Mouse (Mus musculus) midbrain, embryonic 15.5 days (tissue): Measurements from ENCODE around the gene Atp6v1g2. TPM values are rescaled to one million over a fixed set of nuclear protein-coding genes. Genes with fewer than 3 reads are reported as not detected.

Source experiments
- ATAC-seq: fragments of 200-750 bp; cut with Nextera tagmentation; replicated peaks from 2 replicates; pipeline ENCODE4 v1.8.0; 2017; ENCODE audit warnings: moderate TSS enrichment
- H3K27ac ChIP-seq: fragments of 300-500 bp; sonication (generic); 2 replicates; pipeline ENCODE4 v1.5.1; 2015; ENCODE audit warnings: mild to moderate bottlenecking, inconsistent platforms
- H3K27me3 ChIP-seq: fragments of 300-500 bp; sonication (generic); replicated peaks from 2 replicates; pipeline ENCODE4 v1.6.1; 2015; ENCODE audit warnings: inconsistent platforms
- H3K36me3 ChIP-seq: fragments of 300-500 bp; sonication (generic); replicated peaks from 2 replicates; pipeline ENCODE4 v1.6.1; 2015; ENCODE audit warnings: inconsistent platforms
- H3K4me1 ChIP-seq: fragments of 300-500 bp; sonication (generic); 2 replicates; pipeline ENCODE4 v1.6.1; 2015; ENCODE audit warnings: inconsistent platforms
- H3K4me2 ChIP-seq: fragments of 300-500 bp; sonication (generic); 2 replicates; pipeline ENCODE4 v1.6.1; 2015; ENCODE audit warnings: inconsistent platforms, mild to moderate bottlenecking, moderate library complexity
- H3K4me3 ChIP-seq: fragments of 300-500 bp; sonication (generic); 2 replicates; pipeline ENCODE4 v1.5.1; 2015; ENCODE audit warnings: mild to moderate bottlenecking, inconsistent platforms
- H3K9ac ChIP-seq: fragments of 300-500 bp; sonication (generic); 2 replicates; pipeline ENCODE4 v1.6.1; 2015; ENCODE audit warnings: mild to moderate bottlenecking, inconsistent platforms
- H3K9me3 ChIP-seq: fragments of 300-500 bp; sonication (generic); 2 replicates; pipeline ENCODE4 v1.6.1; 2016; ENCODE audit warnings: inconsistent platforms
- WGBS: fragments of 180-500 bp; shearing (Covaris S2); methylation state at CpG from one replicate; pipeline ENCODE4 v1.1.7; 2015; ENCODE audit warnings: mixed read lengths; 5-methylcytosine and 5-hydroxymethylcytosine counted together
- polyA plus RNA-seq: library from polyadenylated mRNA; unstranded; fragments of >200 nt; fragmentation: Nextera tagmentation; extraction: Ambion mirVana; gene quantifications from 2 replicates; pipeline ENCODE4 v1.2.1, GENCODE M21; 2015

Atp6v1g2 gene
- polyA plus RNA-seq, 1 experiment from 2014 or later = 100 TPM

DNA sequence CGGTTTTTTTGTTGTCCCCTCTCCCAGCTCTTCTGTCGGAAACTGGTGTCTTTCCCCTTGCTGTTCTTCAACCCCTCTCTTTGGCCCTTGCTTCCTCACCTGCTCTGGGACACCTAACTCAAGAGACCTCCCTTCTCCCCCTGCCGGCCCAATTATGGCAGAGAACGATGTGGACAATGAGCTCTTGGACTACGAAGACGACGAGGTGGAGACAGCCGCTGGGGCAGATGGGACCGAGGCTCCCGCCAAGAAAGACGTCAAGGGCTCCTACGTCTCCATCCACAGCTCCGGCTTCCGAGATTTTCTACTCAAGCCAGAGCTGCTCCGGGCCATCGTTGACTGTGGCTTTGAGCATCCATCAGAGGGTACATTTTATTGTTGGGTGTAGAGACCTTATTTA is 9.6 kb downstream of the Atp6v1g2 start:
- Histone ChIP-seq H3K4me1 (peaks cover 46% of the 10 kb centered on the region), H3K4me2 (peak overlapping the region; percentile 82), H3K27me3 (no peaks in the 10 kb centered on the region), H3K9ac (peak overlapping the region; percentile 98), H3K4me3 (peak overlapping the region; percentile 98), H3K36me3 (peaks cover 38% of the 10 kb centered on the region), H3K27ac (peak overlapping the region; percentile 99), H3K9me3 (no peaks in the 10 kb centered on the region)
- 3% methylated on average over 16 of the region's 16 CpGs for WGBS
- no peak for ATAC-seq

DNA sequence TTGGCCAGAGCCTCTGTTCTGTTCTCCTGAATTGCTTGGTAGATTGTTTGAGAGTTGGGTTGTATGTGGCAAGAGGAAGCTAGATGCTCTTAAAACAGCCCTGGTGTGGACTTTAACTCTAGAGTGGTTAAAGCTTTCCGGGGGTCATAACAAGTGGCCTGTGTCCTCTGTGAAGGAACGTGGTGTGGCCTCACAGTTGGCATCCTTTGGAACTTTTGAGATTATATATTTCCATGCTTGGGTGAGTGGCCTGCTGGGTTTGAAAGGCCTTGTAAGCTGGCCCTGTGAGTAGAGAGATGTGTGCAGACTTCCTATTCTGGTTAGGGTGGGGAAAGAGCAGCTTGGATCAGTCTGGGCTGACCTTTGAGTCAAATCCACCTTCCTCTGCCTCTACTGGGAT is 11.5 kb downstream of the Atp6v1g2 start:
- Histone ChIP-seq H3K4me1 (peaks cover 45% of the 10 kb centered on the region), H3K9ac (no peak overlapping the region), H3K36me3 (peaks cover 57% of the 10 kb centered on the region), H3K4me3 (peak overlapping the region; percentile 98; the same call in 1 of the 2 replicates), H3K27me3 (no peaks in the 10 kb centered on the region), H3K4me2 (peak overlapping the region; percentile 82), H3K9me3 (no peaks in the 10 kb centered on the region), H3K27ac (no peak overlapping the region)
- 60% methylated on average over 2 of the region's 2 CpGs for WGBS
- no peak for ATAC-seq

DNA sequence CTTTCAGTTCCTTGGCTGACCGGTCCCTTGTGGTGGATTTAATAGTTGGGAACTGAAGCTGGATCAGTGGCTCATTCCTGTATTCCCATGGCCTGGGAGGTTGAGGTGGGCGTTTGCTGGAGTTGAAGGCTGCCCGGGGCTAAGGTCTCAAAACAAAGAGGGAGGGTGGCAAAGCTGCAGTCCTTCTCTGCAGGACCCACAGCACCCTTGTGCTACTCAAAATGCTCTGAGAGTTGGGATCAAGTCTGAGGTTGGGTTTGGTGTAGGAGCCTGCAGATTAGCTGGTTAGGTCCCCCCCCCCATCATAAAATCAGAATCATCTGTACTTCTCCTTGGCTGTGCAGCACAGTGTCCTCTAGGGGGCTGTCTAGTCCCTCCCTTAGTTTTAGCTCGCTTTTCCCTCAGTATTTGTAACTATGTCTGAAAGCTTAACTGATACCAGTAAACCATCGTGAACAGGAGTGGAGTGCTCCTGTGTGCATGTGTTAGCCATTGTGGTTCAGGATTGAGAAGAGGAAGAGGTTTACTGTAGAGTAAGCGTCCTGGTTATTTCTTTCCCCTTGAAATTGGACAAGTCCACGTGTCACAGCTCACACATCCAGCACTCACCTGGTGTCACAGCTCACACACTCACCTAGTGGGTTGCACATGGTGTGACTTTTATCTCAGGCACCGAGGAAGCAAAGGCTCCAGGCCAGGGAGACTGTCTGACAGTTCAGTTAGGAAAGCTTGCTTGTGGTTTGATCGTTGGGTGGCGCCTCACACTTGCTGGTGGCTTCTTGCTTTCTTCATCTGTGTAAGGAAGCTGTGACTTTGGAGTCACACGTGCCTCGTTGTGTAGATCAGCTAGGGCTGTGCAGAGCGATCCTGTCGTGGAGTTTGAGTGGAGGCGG is 12.5 kb downstream of the Atp6v1g2 start:
- no peak overlapping the region for H3K4me3 ChIP-seq
- 79% methylated on average over 15 of the region's 15 CpGs for WGBS
- peak overlapping the region; percentile 82 for H3K4me2 ChIP-seq
- H3K27me3 ChIP-seq = no peaks in the 10 kb centered on the region
- H3K9me3 ChIP-seq = no peaks in the 10 kb centered on the region
- ATAC-seq = no peak
- H3K36me3 ChIP-seq = peaks cover 67% of the 10 kb centered on the region
- H3K27ac ChIP-seq = no peak overlapping the region
- peaks cover 35% of the 10 kb centered on the region for H3K4me1 ChIP-seq
- H3K9ac ChIP-seq = no peak overlapping the region

DNA sequence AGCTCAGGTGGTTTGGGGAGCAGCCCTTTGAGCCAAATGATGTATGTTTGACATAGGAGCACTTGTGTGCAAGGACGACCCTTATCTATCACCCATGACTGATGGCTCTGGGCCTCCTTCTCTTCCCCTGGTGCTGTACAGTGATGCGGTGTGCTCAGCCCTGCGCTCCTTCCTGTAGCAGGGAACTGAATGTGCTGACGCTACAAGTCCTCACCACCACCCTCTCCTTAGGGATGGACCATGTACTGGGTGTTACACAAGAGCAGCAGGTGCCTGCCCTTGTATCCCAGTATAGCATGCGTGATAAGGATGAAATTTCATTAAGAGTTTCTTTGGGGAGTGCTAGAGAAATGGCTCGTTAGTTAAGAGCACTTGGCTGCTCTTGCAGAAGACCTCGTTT is 13.7 kb downstream of the Atp6v1g2 start:
- Histone ChIP-seq H3K9me3 (no peaks in the 10 kb centered on the region), H3K9ac (no peak overlapping the region), H3K4me1 (peaks cover 35% of the 10 kb centered on the region), H3K4me2 (no peak overlapping the region), H3K27ac (no peak overlapping the region), H3K36me3 (peaks cover 76% of the 10 kb centered on the region), H3K4me3 (no peak overlapping the region), H3K27me3 (no peaks in the 10 kb centered on the region)
- WGBS = 90% methylated on average over 7 of the region's 7 CpGs
- ATAC-seq = no peak

DNA sequence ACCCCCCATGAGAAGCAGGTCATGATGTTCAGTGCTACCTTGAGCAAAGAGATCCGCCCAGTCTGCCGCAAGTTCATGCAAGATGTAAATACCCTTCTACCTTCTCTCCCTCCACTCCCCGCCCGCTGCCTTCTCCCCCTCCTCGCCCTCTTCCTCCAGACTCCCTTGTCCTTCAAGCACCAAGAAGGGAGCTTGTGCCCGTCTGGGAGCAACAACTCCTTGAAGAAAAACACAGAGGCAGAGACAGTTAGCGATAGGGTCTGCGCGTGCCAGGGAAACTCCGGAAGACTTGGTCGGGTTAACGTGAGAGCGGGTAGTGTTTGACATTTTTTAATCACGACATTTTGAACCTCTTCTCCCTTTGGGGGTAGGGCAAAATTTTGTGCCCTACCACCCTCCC is 15.5 kb downstream of the Atp6v1g2 start:
- peaks cover 94% of the 10 kb centered on the region for H3K36me3 ChIP-seq
- 85% methylated on average over 14 of the region's 14 CpGs for whole genome bisulfite sequencing
- H3K4me2 ChIP-seq = no peak overlapping the region
- H3K27ac ChIP-seq = no peak overlapping the region
- H3K4me3 ChIP-seq = no peak overlapping the region
- H3K9me3 ChIP-seq = no peaks in the 10 kb centered on the region
- H3K9ac ChIP-seq = no peak overlapping the region
- H3K27me3 ChIP-seq = no peaks in the 10 kb centered on the region
- no peak for ATAC-seq
- H3K4me1 ChIP-seq = peaks cover 29% of the 10 kb centered on the region

DNA sequence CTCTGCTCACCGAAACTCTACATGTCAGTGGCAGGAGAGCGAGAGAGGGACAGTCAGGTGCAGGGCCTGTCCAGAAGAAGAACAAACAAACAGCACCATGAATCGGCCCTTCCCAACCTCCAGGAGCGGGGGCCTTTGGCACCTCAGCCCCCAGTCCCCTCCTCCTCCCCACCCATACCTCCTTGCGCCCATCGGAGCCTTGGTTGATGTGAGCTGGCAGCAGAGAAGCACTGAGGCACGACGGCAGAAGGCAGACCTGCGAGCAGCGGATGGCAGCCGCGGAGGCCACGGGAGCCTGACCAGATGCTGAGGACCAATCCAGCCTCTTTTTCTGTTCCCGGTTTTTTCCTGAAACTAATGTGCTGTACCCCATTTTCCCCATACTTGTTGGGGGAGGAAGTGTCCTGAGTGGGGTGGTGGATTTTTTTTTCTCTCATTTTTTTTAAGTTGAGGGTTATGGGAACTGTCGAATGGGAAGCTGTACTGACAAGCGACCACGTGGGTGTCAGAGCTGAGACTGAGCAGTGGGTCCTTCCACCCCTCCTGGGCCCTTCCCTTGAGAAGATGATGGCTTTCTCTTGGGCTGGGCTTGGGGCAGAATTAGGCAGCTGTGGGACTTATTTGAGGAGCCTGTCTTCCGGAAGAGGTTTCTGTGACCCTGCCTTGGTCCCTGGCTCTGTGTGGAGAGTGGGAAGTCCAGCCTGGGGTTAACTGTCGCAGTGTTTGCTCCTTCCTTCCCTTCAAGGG is 16.2 kb downstream of the Atp6v1g2 start:
- H3K27ac ChIP-seq = no peak overlapping the region
- no peaks in the 10 kb centered on the region for H3K27me3 ChIP-seq
- H3K9me3 ChIP-seq = no peaks in the 10 kb centered on the region
- no peak overlapping the region for H3K4me3 ChIP-seq
- H3K4me2 ChIP-seq = no peak overlapping the region
- no peak for ATAC-seq
- peaks cover 23% of the 10 kb centered on the region for H3K4me1 ChIP-seq
- WGBS = 85% methylated on average over 19 of the region's 19 CpGs
- no peak overlapping the region for H3K9ac ChIP-seq
- H3K36me3 ChIP-seq = peaks cover 92% of the 10 kb centered on the region

DNA sequence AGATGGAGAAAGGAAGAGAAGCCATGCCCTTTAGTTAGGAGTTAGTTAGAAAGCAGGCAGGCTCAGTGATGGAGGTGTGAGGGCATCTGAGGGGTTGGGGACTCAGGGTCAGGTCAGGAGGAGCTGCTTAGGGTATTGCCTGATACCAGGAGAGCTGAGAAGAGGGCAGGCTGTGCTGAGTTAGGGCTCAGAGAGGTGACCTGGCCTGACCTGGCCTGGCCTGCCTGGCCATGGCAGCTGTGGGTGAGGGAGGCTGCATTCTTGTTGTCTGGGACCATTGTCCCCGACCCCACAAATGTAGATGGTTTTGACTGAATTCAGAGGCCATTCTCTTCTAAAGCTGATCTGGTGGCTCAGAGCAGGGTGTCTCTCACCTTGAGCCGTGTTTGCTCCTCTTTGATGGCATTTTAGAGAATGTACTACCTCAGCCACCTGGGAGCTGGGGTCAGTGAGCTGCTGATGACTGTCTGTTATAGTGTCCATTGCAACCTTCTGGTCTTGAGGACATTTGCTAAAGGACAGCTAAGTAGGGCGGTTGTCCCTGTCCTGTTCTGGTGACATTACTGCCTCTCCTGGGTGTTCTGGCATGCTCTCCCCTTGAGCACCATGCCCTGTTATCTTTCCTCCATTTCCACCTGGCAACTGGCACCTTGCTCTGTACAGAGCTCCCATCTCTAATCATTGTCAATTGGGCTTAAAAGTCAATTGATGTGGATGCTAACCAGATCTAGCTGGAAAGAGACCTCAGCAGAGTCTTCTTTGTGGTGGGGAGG is 17.1 kb downstream of the Atp6v1g2 start:
- no peak for ATAC-seq
- Histone ChIP-seq H3K9ac (no peak overlapping the region), H3K27me3 (no peaks in the 10 kb centered on the region), H3K4me1 (peaks cover 14% of the 10 kb centered on the region), H3K9me3 (no peaks in the 10 kb centered on the region), H3K4me3 (no peak overlapping the region), H3K36me3 (peaks cover 84% of the 10 kb centered on the region), H3K27ac (no peak overlapping the region), H3K4me2 (no peak overlapping the region)
- 92% methylated on average over 3 of the region's 3 CpGs for WGBS

DNA sequence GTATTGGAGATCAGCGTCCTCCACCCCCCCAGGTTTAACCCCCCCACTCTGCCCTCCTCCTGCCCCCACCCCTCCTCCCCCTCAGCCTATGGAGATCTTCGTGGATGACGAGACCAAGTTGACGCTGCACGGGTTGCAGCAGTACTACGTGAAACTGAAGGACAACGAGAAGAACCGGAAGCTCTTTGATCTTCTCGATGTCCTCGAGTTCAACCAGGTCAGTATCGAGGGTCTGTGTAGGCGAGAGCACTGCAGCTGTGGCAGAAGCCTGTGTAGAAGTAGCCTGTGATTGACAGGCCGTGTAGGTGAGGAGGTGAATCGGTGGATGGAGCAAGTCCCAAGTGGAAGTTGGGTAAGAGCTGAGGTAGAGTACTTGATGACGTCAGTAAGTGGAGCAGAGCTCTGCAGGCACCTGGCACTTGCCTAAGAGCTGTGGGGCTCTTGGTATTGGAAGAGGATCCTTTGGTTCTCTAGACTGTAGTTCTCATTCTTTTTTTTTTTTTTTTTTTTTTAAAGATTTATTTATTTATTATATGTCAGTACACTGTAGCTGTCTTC is 17.8 kb downstream of the Atp6v1g2 start:
- H3K36me3 ChIP-seq = peaks cover 77% of the 10 kb centered on the region
- no peak for ATAC-seq
- H3K9me3 ChIP-seq = no peaks in the 10 kb centered on the region
- WGBS = 83% methylated on average over 15 of the region's 15 CpGs
- H3K27me3 ChIP-seq = no peaks in the 10 kb centered on the region
- no peak overlapping the region for H3K4me3 ChIP-seq
- no peak overlapping the region for H3K9ac ChIP-seq
- H3K4me1 ChIP-seq = peaks cover 7% of the 10 kb centered on the region
- no peak overlapping the region for H3K27ac ChIP-seq
- no peak overlapping the region for H3K4me2 ChIP-seq

DNA sequence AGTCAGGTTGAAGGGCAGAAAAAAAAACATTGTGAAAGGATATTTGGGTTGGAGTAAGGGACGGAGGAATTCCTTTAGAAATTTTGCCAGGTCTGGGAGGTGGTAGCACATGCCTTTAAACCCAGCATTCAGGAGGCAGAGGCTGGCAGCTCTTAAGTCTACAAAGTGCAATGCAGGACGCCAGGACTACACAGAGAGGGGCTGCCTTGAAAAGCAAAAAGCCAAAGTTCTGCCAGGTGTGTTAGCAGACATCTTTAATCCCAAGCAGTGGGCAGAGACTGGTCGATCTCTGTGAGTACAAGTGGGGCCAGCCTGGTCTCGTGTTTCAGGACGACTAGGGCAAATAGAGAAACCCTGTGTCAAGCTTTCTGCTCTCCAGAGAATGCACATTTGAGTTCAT is 18.5 kb downstream of the Atp6v1g2 start:
- WGBS = 87% methylated on average over 5 of the region's 5 CpGs
- Histone ChIP-seq H3K4me1 (0 out of 2 replicates have a peak, but pooled peaks cover 4% of the 10 kb centered on the region), H3K9ac (no peak overlapping the region)

DNA sequence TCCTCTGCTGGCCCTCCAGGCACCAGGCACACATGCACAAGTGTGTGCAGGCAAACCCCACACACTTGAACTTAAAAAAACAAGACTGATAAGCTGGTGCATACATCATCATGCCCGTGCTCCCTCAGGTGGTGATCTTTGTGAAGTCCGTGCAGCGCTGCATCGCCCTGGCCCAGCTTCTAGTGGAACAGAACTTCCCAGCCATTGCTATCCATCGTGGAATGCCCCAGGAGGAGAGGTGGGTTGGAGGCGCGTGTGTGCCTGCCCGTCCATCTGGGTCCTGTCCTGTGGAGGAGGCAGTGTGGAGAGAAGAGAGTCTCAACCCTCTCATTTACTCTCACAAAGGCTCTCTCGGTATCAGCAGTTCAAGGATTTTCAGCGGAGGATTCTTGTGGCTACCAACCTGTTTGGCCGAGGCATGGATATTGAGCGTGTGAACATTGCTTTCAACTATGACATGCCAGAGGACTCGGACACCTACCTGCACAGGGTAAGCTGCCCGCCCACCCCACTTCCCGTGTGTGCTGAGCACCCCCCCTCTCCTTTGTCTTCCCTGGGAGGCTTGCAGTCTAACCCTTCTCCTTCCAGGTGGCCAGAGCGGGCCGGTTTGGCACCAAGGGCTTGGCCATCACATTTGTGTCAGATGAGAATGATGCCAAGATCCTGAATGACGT is 19.3 kb downstream of the Atp6v1g2 start:
- no peak for ATAC-seq
- no peak overlapping the region for H3K27ac ChIP-seq
- 86% methylated on average over 18 of the region's 18 CpGs for WGBS

More for the DNA sequence above, 18.5 kb downstream of the Atp6v1g2 start:
- Histone ChIP-seq H3K4me2 (no peak overlapping the region), H3K36me3 (peaks cover 69% of the 10 kb centered on the region), H3K27me3 (no peaks in the 10 kb centered on the region), H3K9me3 (no peaks in the 10 kb centered on the region), H3K4me3 (no peak overlapping the region), H3K27ac (no peak overlapping the region)
- no peak for ATAC-seq

DNA sequence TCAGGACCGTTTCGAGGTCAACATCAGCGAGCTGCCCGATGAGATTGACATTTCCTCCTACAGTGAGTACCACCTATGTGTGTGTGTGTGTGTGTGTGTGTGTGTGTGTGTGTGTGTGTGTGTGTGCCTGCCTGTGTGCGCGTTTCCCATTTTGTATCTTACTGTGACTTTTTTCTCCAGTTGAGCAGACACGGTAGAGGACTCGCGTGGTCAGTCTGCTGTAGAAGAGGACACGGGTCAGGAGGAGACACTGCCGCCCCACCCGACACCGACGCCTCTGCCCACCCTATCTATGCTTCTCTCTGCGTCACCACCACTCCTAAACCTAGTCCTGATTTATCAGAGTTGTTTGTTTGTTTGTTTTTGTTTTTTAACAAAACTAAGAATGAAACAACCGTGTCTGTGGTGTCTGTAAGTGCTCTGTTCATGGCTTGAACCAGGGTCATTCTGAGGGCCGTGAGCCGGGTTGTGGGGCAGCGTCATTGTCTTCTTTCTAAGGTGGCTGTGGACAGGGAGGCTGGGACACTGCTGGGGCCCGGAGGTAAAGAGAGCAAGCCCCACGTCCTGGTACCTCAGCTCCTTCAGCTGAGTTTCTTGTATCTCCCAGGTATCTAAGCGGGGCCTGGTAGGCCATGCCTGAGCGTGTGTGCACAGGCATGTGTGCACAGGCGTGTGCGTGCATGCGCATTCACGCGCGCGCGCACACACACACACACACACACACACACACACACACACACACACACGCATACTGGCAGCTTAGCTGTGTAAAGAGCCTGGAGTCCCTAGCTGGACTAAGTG is 20.0 kb downstream of the Atp6v1g2 start:
- peak; percentile 4; the same call in 1 of the 2 replicates for ATAC-seq
- Histone ChIP-seq H3K27ac (no peak overlapping the region), H3K9ac (no peak overlapping the region), H3K4me2 (no peak overlapping the region), H3K4me1 (0 out of 2 replicates have a peak, but pooled peaks cover 4% of the 10 kb centered on the region), H3K9me3 (no peaks in the 10 kb centered on the region), H3K36me3 (peaks cover 55% of the 10 kb centered on the region), H3K27me3 (no peaks in the 10 kb centered on the region), H3K4me3 (no peak overlapping the region)
- 87% methylated on average over 32 of the region's 32 CpGs for WGBS

More for the DNA sequence above, 19.3 kb downstream of the Atp6v1g2 start:
- H3K4me3 ChIP-seq = no peak overlapping the region
- peaks cover 62% of the 10 kb centered on the region for H3K36me3 ChIP-seq
- H3K27me3 ChIP-seq = no peaks in the 10 kb centered on the region
- no peaks in the 10 kb centered on the region for H3K9me3 ChIP-seq
- H3K4me2 ChIP-seq = no peak overlapping the region
- no peak overlapping the region for H3K9ac ChIP-seq
- H3K4me1 ChIP-seq = 0 out of 2 replicates have a peak, but pooled peaks cover under 1% of the 10 kb centered on the region
